ENCODE assay signal across 9 mouse cellular contexts in the genomic region with DNA sequence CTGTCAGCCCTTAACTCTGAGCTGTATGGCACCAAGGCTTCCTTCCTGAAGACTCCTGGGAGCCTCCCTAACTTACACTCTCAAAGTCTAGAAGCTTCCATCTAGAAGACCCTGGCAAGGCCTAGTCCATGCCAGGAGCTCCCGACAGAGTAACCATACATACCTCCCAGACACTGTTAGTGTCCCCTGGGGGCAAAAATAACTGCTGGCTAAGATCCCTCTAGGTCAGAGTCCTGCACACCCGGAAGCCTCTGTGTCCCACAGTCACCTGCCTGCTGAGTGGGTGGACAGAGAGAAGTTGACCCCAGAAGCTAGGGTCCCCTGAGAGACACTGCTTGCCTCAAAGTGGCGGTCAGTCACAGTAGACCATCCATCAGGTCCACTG. TPM values are rescaled to one million over a fixed set of nuclear protein-coding genes. Genes with fewer than 3 reads are reported as not detected.
DNase-seq lines count a peak whose midpoint lies in the region; ATAC-seq and TF ChIP-seq lines count a peak whose summit lies in the region.
"Had no signal": no experiment of that assay in that cellular context is flagged by ENCODE, and none has a peak within 500 bp of the region (broad histone marks: within the 10 kb centered on the region; RNA-seq: fewer than 3 reads in every experiment).

No protein-coding gene starts in this region.

- intact Hi-C loops in left cerebral cortex, postnatal 25 days (cut with DNase I), result no loop called here

- H3K27ac ChIP-seq in forebrain, embryonic 10.5 days, result peak overlapping the region; percentile 60
- no peak overlapping the region for H3K27ac ChIP-seq in forebrain, embryonic 15.5 days (replicated peaks)
- peak overlapping the region; percentile 84 for H3K27ac ChIP-seq in lung, embryonic 14.5 days (ENCODE audit: low read depth)
- H3K27ac ChIP-seq in heart, postnatal 0 days (ENCODE audit: low read depth), result peak overlapping the region; percentile 91
- H3K27ac ChIP-seq in liver, embryonic 15.5 days (replicated peaks), result peak overlapping the region; percentile 92
- H3K27ac ChIP-seq: hindbrain, embryonic 15.5 days had no signal

- 0 out of 2 replicates have a peak, but pooled peaks cover 8% of the 10 kb centered on the region for H3K27me3 ChIP-seq in forebrain, embryonic 10.5 days (ENCODE audit: poor library complexity, severe bottlenecking)
- no peaks in the 10 kb centered on the region for H3K27me3 ChIP-seq in forebrain, embryonic 15.5 days
- no peaks in the 10 kb centered on the region for H3K27me3 ChIP-seq in lung, embryonic 14.5 days (ENCODE audit: insufficient read depth, low read length)
- H3K27me3 ChIP-seq in heart, postnatal 0 days (ENCODE audit: control insufficient read depth, insufficient read depth, low read length), result no peaks in the 10 kb centered on the region
- no peaks in the 10 kb centered on the region for H3K27me3 ChIP-seq in liver, embryonic 15.5 days
- H3K27me3 ChIP-seq: hindbrain, embryonic 15.5 days had no signal

- no peak for ATAC-seq in forebrain, embryonic 15.5 days (replicated peaks)
- ATAC-seq in lung, embryonic 14.5 days (ENCODE audit: insufficient read depth), result no peak
- peak; percentile 10; the same call in 1 of the 2 replicates for ATAC-seq in heart, postnatal 0 days (ENCODE audit: insufficient read depth, low read depth)
- peak; percentile 23 for ATAC-seq in liver, embryonic 15.5 days (ENCODE audit: insufficient read depth)

- no peak for DNase-seq in forebrain, embryonic 10.5 days (ENCODE audit: extremely low spot score, low spot score)
- no peak for DNase-seq in lung, embryonic 14.5 days
- no peak for DNase-seq in lung, postnatal 14 days
- DNase-seq in heart, postnatal 0 days (ENCODE audit: low spot score), result peak; percentile 26
- no peak for DNase-seq in right cerebral cortex, postnatal 36 days (ENCODE audit: low spot score in 2 of 2)
- DNase-seq in left cerebral cortex, postnatal 25 days (ENCODE audit: low spot score in 2 of 2), result no peak

- WGBS in forebrain, embryonic 10.5 days, result 85% methylated on average over 3 of the region's 3 CpGs
- WGBS in forebrain, embryonic 15.5 days, result 84% methylated on average over 3 of the region's 3 CpGs
- WGBS in lung, embryonic 14.5 days, result 77% methylated on average over 3 of the region's 3 CpGs
- 29% methylated on average over 3 of the region's 3 CpGs for WGBS in heart, postnatal 0 days
- 55% methylated on average over 3 of the region's 3 CpGs for WGBS in liver, embryonic 15.5 days (ENCODE audit: insufficient replicate concordance)

- no peak overlapping the region for H3K9ac ChIP-seq in forebrain, embryonic 15.5 days (replicated peaks)
- peak overlapping the region; percentile 31; the same call in 1 of the 2 replicates for H3K9ac ChIP-seq in lung, embryonic 14.5 days
- H3K9ac ChIP-seq in heart, postnatal 0 days (replicated peaks; ENCODE audit: low read depth, low read length), result peak overlapping the region; percentile 31; the same call in 1 of the 2 replicates
- peak overlapping the region; percentile 51 for H3K9ac ChIP-seq in liver, embryonic 15.5 days
- H3K9ac ChIP-seq: hindbrain, embryonic 15.5 days had no signal

- H3K36me3 ChIP-seq in forebrain, embryonic 10.5 days (replicated peaks), result peaks cover 12% of the 10 kb centered on the region
- H3K36me3 ChIP-seq in forebrain, embryonic 15.5 days, result no peaks in the 10 kb centered on the region
- peaks cover 14% of the 10 kb centered on the region; the same call in 1 of the 2 replicates for H3K36me3 ChIP-seq in lung, embryonic 14.5 days (ENCODE audit: insufficient read depth)
- H3K36me3 ChIP-seq in heart, postnatal 0 days (replicated peaks; ENCODE audit: control insufficient read depth, insufficient read depth, low read length), result peaks cover 10% of the 10 kb centered on the region
- H3K36me3 ChIP-seq in liver, embryonic 15.5 days (replicated peaks), result peaks cover 53% of the 10 kb centered on the region
- H3K36me3 ChIP-seq: hindbrain, embryonic 15.5 days had no signal

- H3K9me3 ChIP-seq in forebrain, embryonic 10.5 days, result no peaks in the 10 kb centered on the region
- H3K9me3 ChIP-seq in forebrain, embryonic 15.5 days, result no peaks in the 10 kb centered on the region
- no peaks in the 10 kb centered on the region for H3K9me3 ChIP-seq in lung, embryonic 14.5 days (ENCODE audit: low read depth, low read length)
- no peaks in the 10 kb centered on the region for H3K9me3 ChIP-seq in heart, postnatal 0 days (replicated peaks; ENCODE audit: control insufficient read depth, low read length)
- H3K9me3 ChIP-seq in liver, embryonic 15.5 days (replicated peaks), result no peaks in the 10 kb centered on the region
- H3K9me3 ChIP-seq: hindbrain, embryonic 15.5 days had no signal

- no peak overlapping the region; the same call in 1 of the 2 replicates for H3K4me3 ChIP-seq in forebrain, embryonic 10.5 days
- H3K4me3 ChIP-seq in forebrain, embryonic 15.5 days, result no peak overlapping the region
- no peak overlapping the region for H3K4me3 ChIP-seq in lung, embryonic 14.5 days (ENCODE audit: low read depth, low read length)
- H3K4me3 ChIP-seq in heart, postnatal 0 days (ENCODE audit: low read depth, low read length), result no peak overlapping the region
- H3K4me3 ChIP-seq in liver, embryonic 15.5 days (replicated peaks), result 0 out of 2 replicates have a peak overlapping the region, but pooled peaks have one; percentile 1
- H3K4me3 ChIP-seq: hindbrain, embryonic 15.5 days had no signal

- TF ChIP-seq CTCF in lung, embryonic 14.5 days (IDR thresholded peaks at IDR 0.05; ENCODE audit: low read depth), result no peak
- no peak for TF ChIP-seq CTCF in heart, postnatal 0 days (IDR thresholded peaks at IDR 0.05; ENCODE audit: low read depth)

- no peak for TF ChIP-seq EP300 in heart, postnatal 0 days (IDR thresholded peaks at IDR 0.05; ENCODE audit: low read depth)

- H3K4me1 ChIP-seq in forebrain, embryonic 10.5 days, result peaks cover 29% of the 10 kb centered on the region
- no peaks in the 10 kb centered on the region for H3K4me1 ChIP-seq in forebrain, embryonic 15.5 days
- peaks cover 12% of the 10 kb centered on the region for H3K4me1 ChIP-seq in lung, embryonic 14.5 days (ENCODE audit: insufficient read depth)
- H3K4me1 ChIP-seq in heart, postnatal 0 days (ENCODE audit: control insufficient read depth, insufficient read depth), result peaks cover 29% of the 10 kb centered on the region
- peaks cover 69% of the 10 kb centered on the region for H3K4me1 ChIP-seq in liver, embryonic 15.5 days (replicated peaks)
- H3K4me1 ChIP-seq: hindbrain, embryonic 15.5 days had no signal

- H3K4me2 ChIP-seq in forebrain, embryonic 15.5 days (replicated peaks), result no peak overlapping the region
- peak overlapping the region; percentile 30; the same call in 1 of the 2 replicates for H3K4me2 ChIP-seq in lung, embryonic 14.5 days
- H3K4me2 ChIP-seq in heart, postnatal 0 days (ENCODE audit: low read depth, low read length), result no peak overlapping the region
- peak overlapping the region; percentile 55 for H3K4me2 ChIP-seq in liver, embryonic 15.5 days
- H3K4me2 ChIP-seq: hindbrain, embryonic 15.5 days had no signal

RNA-seq across cellular contexts. Expression of a gene that starts 24.5 kb away (rescaled TPM):
- polyA plus RNA-seq in forebrain, embryonic 10.5 days (2016; fragmentation: Nextera tagmentation; extraction: Ambion mirVana), result 670 and 692 TPM in 2 replicates
- 472 and 476 TPM in 2 replicates for polyA plus RNA-seq in forebrain, embryonic 15.5 days (2015; fragmentation: Nextera tagmentation; extraction: Ambion mirVana)
- polyA plus RNA-seq in lung, embryonic 14.5 days (2014; fragmentation: Nextera tagmentation; extraction: Ambion mirVana), result 471 and 474 TPM in 2 replicates
- total RNA-seq in heart, postnatal 0 days (2014; rRNA removed; ENCODE audit: low replicate concordance), result 490 and 500 TPM in 2 replicates
- 874 and 900 TPM in 2 replicates for polyA plus RNA-seq in heart, postnatal 0 days (2015; fragmentation: Nextera tagmentation; extraction: Ambion mirVana)
- 603 and 658 TPM in 2 replicates for polyA plus RNA-seq in liver, embryonic 15.5 days (2015; fragmentation: Nextera tagmentation; extraction: Ambion mirVana)
- 100 to 1,000 TPM; 504 to 528 TPM for total RNA-seq in left cerebral cortex, postnatal 25 days (2021)

RNA-seq across cellular contexts. Expression of a gene that starts 31.9 kb away (rescaled TPM):
- polyA plus RNA-seq in forebrain, embryonic 10.5 days (2016; fragmentation: Nextera tagmentation; extraction: Ambion mirVana), result 279 and 286 TPM in 2 replicates
- 179 and 186 TPM in 2 replicates for polyA plus RNA-seq in forebrain, embryonic 15.5 days (2015; fragmentation: Nextera tagmentation; extraction: Ambion mirVana)
- polyA plus RNA-seq in lung, embryonic 14.5 days (2014; fragmentation: Nextera tagmentation; extraction: Ambion mirVana), result 240 and 258 TPM in 2 replicates
- total RNA-seq in heart, postnatal 0 days (2014; rRNA removed; ENCODE audit: low replicate concordance), result 70.6 and 106 TPM in 2 replicates
- polyA plus RNA-seq in heart, postnatal 0 days (2015; fragmentation: Nextera tagmentation; extraction: Ambion mirVana), result 120 and 123 TPM in 2 replicates
- polyA plus RNA-seq in liver, embryonic 15.5 days (2015; fragmentation: Nextera tagmentation; extraction: Ambion mirVana), result 81.3 and 84.4 TPM in 2 replicates
- total RNA-seq in left cerebral cortex, postnatal 25 days (2021), result 10 to 100 TPM; 71.3 to 74.8 TPM

RNA-seq across cellular contexts. Expression of a gene that starts 33.9 kb away (rescaled TPM):
- polyA plus RNA-seq in forebrain, embryonic 10.5 days (2016; fragmentation: Nextera tagmentation; extraction: Ambion mirVana), result 14.7 and 15.6 TPM in 2 replicates
- 13.4 TPM in 2 replicates for polyA plus RNA-seq in forebrain, embryonic 15.5 days (2015; fragmentation: Nextera tagmentation; extraction: Ambion mirVana)
- 13.9 and 16.3 TPM in 2 replicates for polyA plus RNA-seq in lung, embryonic 14.5 days (2014; fragmentation: Nextera tagmentation; extraction: Ambion mirVana)
- total RNA-seq in heart, postnatal 0 days (2014; rRNA removed; ENCODE audit: low replicate concordance), result 21.1 and 22.0 TPM in 2 replicates
- polyA plus RNA-seq in heart, postnatal 0 days (2015; fragmentation: Nextera tagmentation; extraction: Ambion mirVana), result 5.9 and 6.3 TPM in 2 replicates
- polyA plus RNA-seq in liver, embryonic 15.5 days (2015; fragmentation: Nextera tagmentation; extraction: Ambion mirVana), result 10.4 and 12.3 TPM in 2 replicates
- 10 to 100 TPM; 17.8 to 17.9 TPM for total RNA-seq in left cerebral cortex, postnatal 25 days (2021)

RNA-seq across cellular contexts. Expression of a gene that starts 44.1 kb away (rescaled TPM):
- polyA plus RNA-seq in forebrain, embryonic 10.5 days (2016; fragmentation: Nextera tagmentation; extraction: Ambion mirVana), result 14.4 and 18.1 TPM in 2 replicates
- 20.3 and 21.5 TPM in 2 replicates for polyA plus RNA-seq in forebrain, embryonic 15.5 days (2015; fragmentation: Nextera tagmentation; extraction: Ambion mirVana)
- polyA plus RNA-seq in lung, embryonic 14.5 days (2014; fragmentation: Nextera tagmentation; extraction: Ambion mirVana), result 28.7 and 29.7 TPM in 2 replicates
- total RNA-seq in heart, postnatal 0 days (2014; rRNA removed; ENCODE audit: low replicate concordance), result 40.3 and 57.4 TPM in 2 replicates
- 10.6 and 10.8 TPM in 2 replicates for polyA plus RNA-seq in heart, postnatal 0 days (2015; fragmentation: Nextera tagmentation; extraction: Ambion mirVana)
- 16.4 and 21.8 TPM in 2 replicates for polyA plus RNA-seq in liver, embryonic 15.5 days (2015; fragmentation: Nextera tagmentation; extraction: Ambion mirVana)
- total RNA-seq in left cerebral cortex, postnatal 25 days (2021), result 10 to 100 TPM; 92.1 to 95.0 TPM

RNA-seq across cellular contexts. Expression of a gene that starts 55.1 kb away (rescaled TPM):
- polyA plus RNA-seq in forebrain, embryonic 10.5 days (2016; fragmentation: Nextera tagmentation; extraction: Ambion mirVana), result 8.0 and 9.1 TPM in 2 replicates
- 1.3 TPM in 2 replicates for polyA plus RNA-seq in forebrain, embryonic 15.5 days (2015; fragmentation: Nextera tagmentation; extraction: Ambion mirVana)
- 11.2 and 13.2 TPM in 2 replicates for polyA plus RNA-seq in lung, embryonic 14.5 days (2014; fragmentation: Nextera tagmentation; extraction: Ambion mirVana)
- 3.9 and 11.0 TPM in 2 replicates for total RNA-seq in heart, postnatal 0 days (2014; rRNA removed; ENCODE audit: low replicate concordance)
- polyA plus RNA-seq in heart, postnatal 0 days (2015; fragmentation: Nextera tagmentation; extraction: Ambion mirVana), result 1.9 TPM in 2 replicates
- 15.7 and 18.2 TPM in 2 replicates for polyA plus RNA-seq in liver, embryonic 15.5 days (2015; fragmentation: Nextera tagmentation; extraction: Ambion mirVana)
- 1 to 10 TPM; 3.6 to 4.0 TPM for total RNA-seq in left cerebral cortex, postnatal 25 days (2021)

Comparison
In these comparisons a context has a peak if more than half of its experiments do, and no peak if none do; other contexts are left out.
1. ATAC-seq: peak in heart, postnatal 0 days (single experiment) and liver, embryonic 15.5 days (single experiment); none in forebrain, embryonic 15.5 days (single experiment) and lung, embryonic 14.5 days (single experiment).
2. H3K4me2 ChIP-seq: peak in lung, embryonic 14.5 days (single experiment) and liver, embryonic 15.5 days (single experiment); none in forebrain, embryonic 15.5 days (single experiment) and heart, postnatal 0 days (single experiment).